Mouse (Mus musculus) MEL (cell line): ENCODE measurements around the gene Hsf4. TPM values are rescaled to one million over a fixed set of nuclear protein-coding genes. Genes with fewer than 3 reads are reported as not detected.

ENCODE experiments used
- DNase-seq: peaks from one replicate; pipeline ENCODE4 v3.0.0; 2011; ENCODE audit warnings: low read depth, low spot score
- H3K27ac ChIP-seq: 2 replicates; pipeline ENCODE4 v1.5.1; 2012; ENCODE audit warnings: low read depth, mild to moderate bottlenecking, control low read depth, low read length, moderate library complexity; ENCODE audit not compliant: control insufficient read depth
- H3K27me3 ChIP-seq, 2 experiments: fragments of 150-350 bp in 1 of 2; sonication (generic) in 1 of 2; 2 replicates each; pipeline ENCODE4 v1.6.1; 2012; ENCODE audit warnings: low read length in 2 of 2, mild to moderate bottlenecking in 2 of 2, improper control_type of control experiment in 1 of 2, moderate library complexity in 1 of 2; ENCODE audit not compliant: insufficient read depth in 2 of 2, control insufficient read depth in 1 of 2
- H3K36me3 ChIP-seq, 2 experiments: 2 replicates each; pipeline ENCODE4 v1.6.1; 2012 to 2014; ENCODE audit warnings: low read length in 2 of 2, improper control_type of control experiment in 1 of 2, inconsistent platforms in 1 of 2, mild to moderate bottlenecking in 1 of 2; ENCODE audit not compliant: insufficient read depth in 2 of 2, control insufficient read depth in 1 of 2
- H3K4me1 ChIP-seq, 2 experiments: fragments of 150-350 bp in 1 of 2; sonication (generic) in 1 of 2; 2 replicates each; pipeline ENCODE4 v1.6.1; 2012; ENCODE audit warnings: low read length in 2 of 2, improper control_type of control experiment in 1 of 2, mild to moderate bottlenecking in 1 of 2; ENCODE audit not compliant: insufficient read depth in 2 of 2, control insufficient read depth in 1 of 2
- H3K4me3 ChIP-seq, 2 experiments: fragments of 150-350 bp in 1 of 2; sonication (generic) in 1 of 2; 2 replicates each; pipeline ENCODE4 v1.5.1; 2012; ENCODE audit warnings: low read depth in 2 of 2, low read length in 2 of 2, mild to moderate bottlenecking in 2 of 2, moderate library complexity in 2 of 2, control low read depth in 1 of 2, improper control_type of control experiment in 1 of 2; ENCODE audit not compliant: control insufficient read depth in 1 of 2, insufficient read depth in 1 of 2
- H3K79me2 ChIP-seq: 2 replicates; pipeline ENCODE4 v1.6.1; 2012; ENCODE audit warnings: mild to moderate bottlenecking, low read length, moderate library complexity; ENCODE audit not compliant: control insufficient read depth, poor library complexity, insufficient read depth
- H3K9ac ChIP-seq: 2 replicates; pipeline ENCODE4 v1.6.1; 2012; ENCODE audit warnings: low read depth, mild to moderate bottlenecking, control low read depth, low read length, moderate library complexity; ENCODE audit not compliant: control insufficient read depth, poor library complexity, severe bottlenecking
- H3K9me3 ChIP-seq: fragments of 150-350 bp; sonication (generic); replicated peaks from 2 replicates; pipeline ENCODE4 v1.6.1; 2012; ENCODE audit warnings: mild to moderate bottlenecking, low read length, improper control_type of control experiment, moderate library complexity; ENCODE audit not compliant: insufficient read depth
- BHLHE40 ChIP-seq: IDR thresholded peaks from 2 replicates; pipeline ENCODE4 v1.6.1; 2012; ENCODE audit warnings: low read depth, mild to moderate bottlenecking, inconsistent platforms, low read length, improper control_type of control experiment, borderline replicate concordance
- CTCF ChIP-seq, 3 experiments: IDR thresholded peaks in 2 of 3; conservative IDR thresholded peaks in 1 of 3; 2 replicates each; pipeline ENCODE4 v1.5.1; 2011 to 2012; ENCODE audit warnings: low read length in 3 of 3, low read depth in 2 of 3, mild to moderate bottlenecking in 2 of 3, improper control_type of control experiment in 1 of 3, inconsistent platforms in 1 of 3, mixed read lengths in 1 of 3, moderate library complexity in 1 of 3; ENCODE audit not compliant: control insufficient read depth in 1 of 3, insufficient read depth in 1 of 3, poor library complexity in 1 of 3, severe bottlenecking in 1 of 3
- ELF1 ChIP-seq: IDR thresholded peaks from 2 replicates; pipeline ENCODE4 v1.6.1; 2014; ENCODE audit warnings: low read depth, mild to moderate bottlenecking, inconsistent platforms, low read length, improper control_type of control experiment, moderate library complexity
- EP300 ChIP-seq, 2 experiments: IDR thresholded peaks; 2 replicates each; pipeline ENCODE4 v1.6.1; 2011; ENCODE audit warnings: improper control_type of control experiment in 2 of 2, low read length in 2 of 2, low read depth in 1 of 2, mild to moderate bottlenecking in 1 of 2
- GABPA ChIP-seq: IDR thresholded peaks from 2 replicates; pipeline ENCODE4 v1.6.1; 2012; ENCODE audit warnings: low read depth, mild to moderate bottlenecking, inconsistent platforms, low read length, improper control_type of control experiment, moderate library complexity
- GATA1 ChIP-seq: IDR thresholded peaks from 2 replicates; pipeline ENCODE4 v1.6.1; 2011; ENCODE audit warnings: low read depth, low read length, improper control_type of control experiment
- MAX ChIP-seq: IDR thresholded peaks from 2 replicates; pipeline ENCODE4 v1.6.1; 2011; ENCODE audit warnings: low read length, improper control_type of control experiment
- MYB ChIP-seq: IDR thresholded peaks from 2 replicates; pipeline ENCODE4 v1.6.1; 2011; ENCODE audit warnings: mild to moderate bottlenecking, low read depth, low read length, improper control_type of control experiment
- MYC ChIP-seq: IDR thresholded peaks from 2 replicates; pipeline ENCODE4 v1.6.1; 2011; ENCODE audit warnings: low read depth, mild to moderate bottlenecking, low read length, improper control_type of control experiment, moderate library complexity
- NELFE ChIP-seq: IDR thresholded peaks from 2 replicates; pipeline ENCODE4 v1.6.1; 2011; ENCODE audit warnings: low read depth, low read length, improper control_type of control experiment
- POLR2A ChIP-seq, 2 experiments: IDR thresholded peaks; 2 replicates each; pipeline ENCODE4 v1.6.1; 2011 to 2012; ENCODE audit warnings: low read length in 2 of 2, mild to moderate bottlenecking in 2 of 2, control low read depth in 1 of 2, improper control_type of control experiment in 1 of 2, low read depth in 1 of 2, moderate library complexity in 1 of 2; ENCODE audit not compliant: control insufficient read depth in 1 of 2, insufficient read depth in 1 of 2, poor library complexity in 1 of 2
- POLR2AphosphoS2 ChIP-seq: IDR thresholded peaks from 2 replicates; pipeline ENCODE4 v1.6.1; 2011; ENCODE audit warnings: low read length, improper control_type of control experiment
- RAD21 ChIP-seq: IDR thresholded peaks from 2 replicates; pipeline ENCODE4 v1.6.1; 2011; ENCODE audit warnings: mild to moderate bottlenecking, low read depth, low read length, improper control_type of control experiment
- RCOR1 ChIP-seq: IDR thresholded peaks from 2 replicates; pipeline ENCODE4 v1.6.1; 2012; ENCODE audit warnings: low read depth, mild to moderate bottlenecking, inconsistent platforms, low read length, improper control_type of control experiment
- SIN3A ChIP-seq: IDR thresholded peaks from 2 replicates; pipeline ENCODE4 v1.6.1; 2012; ENCODE audit warnings: low read length, improper control_type of control experiment, inconsistent platforms
- SMC3 ChIP-seq: IDR thresholded peaks from 2 replicates; pipeline ENCODE4 v1.6.1; 2011; ENCODE audit warnings: low read depth, low read length, improper control_type of control experiment
- TAL1 ChIP-seq: IDR thresholded peaks from 2 replicates; pipeline ENCODE4 v1.6.1; 2012; ENCODE audit warnings: mild to moderate bottlenecking, inconsistent platforms, low read length, moderate library complexity, mixed read lengths
- TBP ChIP-seq: IDR thresholded peaks from 2 replicates; pipeline ENCODE4 v1.8.0; 2011; ENCODE audit warnings: low read depth, low read length, improper control_type of control experiment
- ZC3H11A ChIP-seq: IDR thresholded peaks from 2 replicates; pipeline ENCODE4 v1.6.1; 2012; ENCODE audit warnings: low read depth, mild to moderate bottlenecking, inconsistent platforms, low read length, improper control_type of control experiment
- ZNF384 ChIP-seq: IDR thresholded peaks from 2 replicates; pipeline ENCODE4 v1.6.1; 2012; ENCODE audit warnings: low read depth, mild to moderate bottlenecking, inconsistent platforms, low read length, improper control_type of control experiment
- polyA plus RNA-seq, 2 experiments: library from polyadenylated mRNA; stranded (reverse) in 1 of 2; unstranded in 1 of 2; fragments of >175 nt in 1 of 2; fragments of >200 nt in 1 of 2; gene quantifications; 2 replicates each; pipeline versions ENCODE4 v1.2.1 to v1.2.4; 2012; ENCODE audit warnings: low replicate concordance in 2 of 2, low read depth in 1 of 2; ENCODE audit not compliant: insufficient read length in 2 of 2, insufficient read depth in 1 of 2, missing spikeins in 1 of 2
- total RNA-seq: library from RNA; depleted of rRNA; stranded (reverse); fragments of 300-350 nt; gene quantifications from 2 replicates; pipeline ENCODE4 v1.2.3, GENCODE M21; 2012

Hsf4 gene
- total and polyA plus RNA-seq, 3 experiments: 1.7 to 7.1 TPM; not detected in 1

DNA sequence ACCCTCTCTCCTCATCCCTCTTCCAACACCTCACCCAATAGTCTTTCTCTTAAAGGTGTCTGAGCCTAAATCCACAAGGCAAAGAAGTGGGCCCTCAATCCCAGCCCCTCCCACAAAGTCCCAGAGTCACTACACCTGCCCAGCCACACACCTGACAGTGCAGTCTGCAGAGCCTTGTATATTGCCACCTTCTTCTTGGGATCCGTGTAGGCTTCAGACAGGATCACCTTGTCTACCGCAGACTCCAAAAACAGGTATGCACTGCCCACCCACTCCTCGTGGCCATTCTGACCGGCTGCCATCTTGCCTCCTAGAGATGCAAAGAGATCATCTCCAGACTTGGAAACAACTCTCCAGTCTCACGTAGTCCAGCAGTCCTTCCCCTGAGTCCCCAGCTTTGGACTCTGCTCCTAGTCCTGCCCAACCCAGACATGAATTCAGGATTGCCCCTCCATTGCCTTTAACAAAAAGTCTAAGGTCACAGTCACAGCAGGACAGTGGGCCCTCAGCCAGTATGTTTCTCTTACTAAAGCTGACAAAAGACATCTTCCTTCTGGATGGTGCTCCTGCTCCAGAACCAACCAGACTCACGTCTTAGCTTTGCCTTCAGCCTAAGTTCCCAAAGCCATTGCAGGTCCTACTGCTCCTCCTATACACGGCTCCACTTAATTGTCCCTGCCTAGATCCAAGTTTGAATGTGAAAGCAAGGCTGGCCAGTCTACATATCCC is 9.1 kb upstream of the Hsf4 start:
- Histone ChIP-seq H3K9ac (no peak overlapping the region), H3K27ac (no peak overlapping the region), H3K36me3 (peaks cover 0 to 16% of the 10 kb centered on the region in 2 experiments; a peak in 2 of 4 replicates), H3K4me3 (no peak overlapping the region), H3K9me3 (no peaks in the 10 kb centered on the region), H3K79me2 (peaks cover 15% of the 10 kb centered on the region), H3K4me1 (peaks cover 0 to 26% of the 10 kb centered on the region in 2 experiments; a peak in 2 of 4 replicates), H3K27me3 (no peaks in the 10 kb centered on the region)
- DNase-seq: no peak
- TF ChIP-seq RCOR1: no peak
- no peak for TF ChIP-seq NELFE
- TF ChIP-seq POLR2AphosphoS2: no peak
- no peak for TF ChIP-seq ZC3H11A
- no peak for TF ChIP-seq CTCF (IDR thresholded peaks at IDR 0.05 in 2 of 3, conservative IDR thresholded peaks at IDR 0.05 in 1 of 3; ENCODE audit: control insufficient read depth in 1 of 3, insufficient read depth in 1 of 3, low read depth in 2 of 3, low read length in 3 of 3, poor library complexity in 1 of 3, severe bottlenecking in 1 of 3)
- no peak for TF ChIP-seq MAX
- TF ChIP-seq BHLHE40: no peak
- no peak for TF ChIP-seq POLR2A (IDR thresholded peaks at IDR 0.05; ENCODE audit: control insufficient read depth in 1 of 2, insufficient read depth in 1 of 2, low read depth in 1 of 2, low read length in 2 of 2, poor library complexity in 1 of 2)
- TF ChIP-seq RAD21: no peak
- no peak for TF ChIP-seq SMC3
- TF ChIP-seq GABPA: no peak

DNA sequence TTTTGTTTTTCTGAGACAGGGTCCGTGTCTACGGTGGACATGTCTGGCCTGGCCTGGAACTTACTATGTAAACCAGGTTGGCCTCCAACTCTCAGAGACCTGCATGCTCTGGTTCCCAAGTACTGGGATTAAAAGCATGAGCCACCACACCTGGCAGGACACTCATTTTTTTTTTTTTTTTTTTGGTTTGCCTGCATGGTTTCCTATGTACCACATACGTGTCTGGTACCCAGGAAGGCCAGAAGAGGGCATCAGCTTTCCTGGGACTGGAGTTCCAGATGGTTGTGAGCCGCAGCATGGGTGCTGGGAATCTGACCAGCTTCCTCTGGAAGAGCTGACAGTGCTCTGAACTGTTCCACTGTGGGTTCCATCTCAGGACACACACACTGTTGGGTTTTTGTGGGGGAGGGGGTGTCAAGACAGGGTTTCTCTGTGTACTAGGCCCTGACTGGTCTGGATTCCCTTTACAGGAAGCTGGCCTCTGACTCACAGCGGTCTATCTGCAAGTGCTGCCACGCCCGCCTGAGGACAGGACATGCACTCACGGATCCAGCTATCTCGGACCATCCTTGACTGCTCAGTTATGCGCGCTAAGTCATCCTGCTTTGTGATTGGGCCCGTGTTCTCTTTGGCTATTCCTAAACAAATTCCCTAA is 8.1 kb upstream of the Hsf4 start:
- no peaks in the 10 kb centered on the region for H3K27me3 ChIP-seq

More for the DNA sequence above, 8.1 kb upstream of the Hsf4 start:
- no peak overlapping the region for H3K4me3 ChIP-seq
- no peaks in the 10 kb centered on the region for H3K9me3 ChIP-seq
- H3K79me2 ChIP-seq: peaks cover 15% of the 10 kb centered on the region
- no peak overlapping the region for H3K9ac ChIP-seq
- H3K4me1 ChIP-seq: peaks cover 0 to 30% of the 10 kb centered on the region in 2 experiments; a peak in 2 of 4 replicates
- peak overlapping the region; percentile 49 for H3K27ac ChIP-seq
- TF ChIP-seq SIN3A (0 out of 2 replicates have a peak, but pooled peaks have one; percentile 36), ELF1 (no peak), ZNF384 (peak; percentile 60), MYC (no peak), EP300 (IDR thresholded peaks at IDR 0.05; ENCODE audit: low read depth in 1 of 2, low read length in 2 of 2) (peak; percentile 49 to 63), CTCF (IDR thresholded peaks at IDR 0.05 in 2 of 3, conservative IDR thresholded peaks at IDR 0.05 in 1 of 3; ENCODE audit: control insufficient read depth in 1 of 3, insufficient read depth in 1 of 3, low read depth in 2 of 3, low read length in 3 of 3, poor library complexity in 1 of 3, severe bottlenecking in 1 of 3) (peak; percentile 7 to 18 (median 17); a peak in 2 of 6 replicates), POLR2A (IDR thresholded peaks at IDR 0.05; ENCODE audit: control insufficient read depth in 1 of 2, insufficient read depth in 1 of 2, low read depth in 1 of 2, low read length in 2 of 2, poor library complexity in 1 of 2) (0 out of 4 replicates have a peak, but pooled peaks of 1 of the 2 experiments have one; percentile 17), TBP (0 out of 2 replicates have a peak, but pooled peaks have one; percentile 40), RCOR1 (no peak), GATA1 (0 out of 2 replicates have a peak, but pooled peaks have one; percentile 18), RAD21 (no peak), MYB (no peak), TAL1 (0 out of 2 replicates have a peak, but pooled peaks have one; percentile 10)
- DNase-seq: peak; percentile 84
- peaks cover 0 to 17% of the 10 kb centered on the region in 2 experiments; a peak in 2 of 4 replicates for H3K36me3 ChIP-seq
